Mouse (Mus musculus): ENCODE data around the gene Actb.

DNA sequence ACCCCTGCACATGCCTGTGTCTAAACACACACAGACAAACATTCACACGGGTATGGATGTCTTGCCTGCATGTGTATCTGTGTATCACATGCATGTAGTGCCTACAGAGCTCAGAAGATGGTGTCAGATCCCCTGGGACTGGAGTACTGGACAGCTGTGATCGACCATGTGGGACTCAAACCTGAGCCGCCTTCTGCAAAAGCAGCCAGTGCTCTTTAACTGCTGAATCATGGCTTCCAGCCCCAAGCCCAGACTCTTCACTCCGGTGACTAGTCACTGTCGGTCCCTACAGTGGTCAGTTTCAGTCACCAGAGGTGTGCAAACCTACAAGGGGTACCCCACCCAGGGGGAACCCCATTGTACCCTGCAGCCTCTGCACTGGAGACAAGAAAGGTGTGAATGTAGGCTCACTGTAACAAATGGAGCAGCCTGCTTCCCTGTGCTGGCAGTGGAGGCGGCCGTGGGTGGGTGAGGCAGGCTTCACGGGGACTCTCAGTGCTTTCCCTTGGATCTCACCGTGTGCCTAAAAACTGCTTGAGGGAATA lies 7.4 kb downstream of the Actb start:
- no peak for TF ChIP-seq POLR2A (IDR thresholded peaks at IDR 0.05; ENCODE audit: borderline replicate concordance, extremely low read depth, insufficient read depth, insufficient read length, poor library complexity, severe bottlenecking)
- TF ChIP-seq CTCF (IDR thresholded peaks at IDR 0.05; ENCODE audit: borderline replicate concordance, extremely low read depth, insufficient read depth, insufficient read length) = no peak
